Mouse (Mus musculus): ENCODE results near the gene Cacna2d2. TPM values are rescaled to one million over a fixed set of nuclear protein-coding genes. Genes with fewer than 3 reads are reported as not detected.

The Cacna2d2 gene
- total RNA-seq, 2 experiments from 2014 or later: 24.1 to 34.7 TPM

- no peak overlapping the region for H3K4me3 ChIP-seq
- DNase-seq (ENCODE audit: extremely low spot score in 1 of 2, low spot score in 2 of 2): no peak
- H3K27ac ChIP-seq: no peak overlapping the region
- intact Hi-C loops (cut with DNase I): no loop called here
- no peak for TF ChIP-seq CTCF (IDR thresholded peaks at IDR 0.05)
Observed at GRCm38 (mm10) chr9:107375451-107375850, 24.0 kb upstream of the Cacna2d2 start.

GRCm38 (mm10) chr9:107377961-107378512, 21.4 kb upstream of the Cacna2d2 start:
- Histone ChIP-seq H3K4me3 (peak overlapping the region; percentile 42), H3K27ac (no peak overlapping the region)
- intact Hi-C loops (cut with DNase I): no loop called here
- DNase-seq (ENCODE audit: extremely low spot score in 1 of 2, low spot score in 2 of 2): peak; percentile 22 to 33
- no peak; the same call in none of the 2 replicates for TF ChIP-seq CTCF (IDR thresholded peaks at IDR 0.05)

GRCm38 (mm10) chr9:107381723-107382122, 17.7 kb upstream of the Cacna2d2 start:
- no peak for TF ChIP-seq CTCF (IDR thresholded peaks at IDR 0.05)
- Histone ChIP-seq H3K27ac (no peak overlapping the region), H3K4me3 (no peak overlapping the region)
- no peak for DNase-seq (ENCODE audit: extremely low spot score in 1 of 2, low spot score in 2 of 2)
- intact Hi-C loops (cut with DNase I): no loop called here

DNA sequence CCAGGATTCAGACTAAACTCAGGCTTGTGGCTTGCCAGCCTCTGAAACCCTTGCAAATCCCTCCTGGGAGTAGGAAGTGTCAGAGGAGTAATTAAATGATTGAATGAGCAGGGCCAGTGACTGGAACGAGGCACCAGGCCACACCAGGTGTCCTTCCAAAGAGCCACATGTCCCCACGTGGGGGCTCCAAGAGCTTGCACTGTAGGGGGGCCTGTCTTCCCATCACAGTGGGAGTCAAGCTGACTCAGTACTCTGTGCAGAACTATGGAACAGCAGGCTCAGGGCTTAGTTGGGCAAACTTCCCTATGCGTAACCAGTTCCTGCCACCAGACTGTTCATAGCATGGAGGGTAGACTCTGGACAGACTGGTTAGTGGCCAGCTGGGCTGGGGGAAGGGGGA, 15.0 kb upstream of the Cacna2d2 start:
- no peak for DNase-seq (ENCODE audit: extremely low spot score in 1 of 2, low spot score in 2 of 2)
- Histone ChIP-seq H3K27ac (no peak overlapping the region), H3K4me3 (no peak overlapping the region)
- TF ChIP-seq CTCF (IDR thresholded peaks at IDR 0.05): no peak
- intact Hi-C loops (cut with DNase I): no loop called here

- Histone ChIP-seq H3K27ac (no peak overlapping the region), H3K4me3 (no peak overlapping the region)
- DNase-seq (ENCODE audit: extremely low spot score in 1 of 2, low spot score in 2 of 2): no peak
- peak; percentile 54 for TF ChIP-seq CTCF (IDR thresholded peaks at IDR 0.05)
- intact Hi-C loops (cut with DNase I): no loop called here
Observed at GRCm38 (mm10) chr9:107386722-107387121, 12.7 kb upstream of the Cacna2d2 start.

- intact Hi-C loops (cut with DNase I): no loop called here
- Histone ChIP-seq H3K4me3 (no peak overlapping the region), H3K27ac (no peak overlapping the region)
- DNase-seq (ENCODE audit: extremely low spot score in 1 of 2, low spot score in 2 of 2): no peak
- TF ChIP-seq CTCF (IDR thresholded peaks at IDR 0.05): no peak
Observed at GRCm38 (mm10) chr9:107387708-107388107, 11.7 kb upstream of the Cacna2d2 start.

DNA sequence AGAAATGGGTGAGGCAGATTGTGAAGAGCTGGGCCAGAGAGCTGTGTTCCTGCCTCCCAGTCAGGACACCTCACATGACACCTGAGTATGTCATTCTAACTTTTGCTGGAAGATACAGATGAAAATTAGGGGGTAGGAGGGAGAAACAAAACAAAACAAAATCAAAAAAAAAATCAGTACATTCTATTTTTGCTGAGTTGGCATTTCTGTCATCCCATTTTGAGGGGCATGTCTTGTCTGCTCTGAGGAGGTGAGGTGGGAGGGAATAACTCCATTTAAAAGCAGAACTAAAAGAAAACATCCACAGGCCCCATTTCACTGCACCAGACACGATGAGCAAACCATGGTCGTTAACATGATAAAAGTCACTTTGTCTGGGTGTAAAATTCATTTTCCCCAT, 11.1 kb upstream of the Cacna2d2 start:
- Histone ChIP-seq H3K27ac (no peak overlapping the region), H3K4me3 (no peak overlapping the region)
- DNase-seq (ENCODE audit: extremely low spot score in 1 of 2, low spot score in 2 of 2): no peak
- no peak for TF ChIP-seq CTCF (IDR thresholded peaks at IDR 0.05)
- intact Hi-C loops (cut with DNase I): no loop called here

DNA sequence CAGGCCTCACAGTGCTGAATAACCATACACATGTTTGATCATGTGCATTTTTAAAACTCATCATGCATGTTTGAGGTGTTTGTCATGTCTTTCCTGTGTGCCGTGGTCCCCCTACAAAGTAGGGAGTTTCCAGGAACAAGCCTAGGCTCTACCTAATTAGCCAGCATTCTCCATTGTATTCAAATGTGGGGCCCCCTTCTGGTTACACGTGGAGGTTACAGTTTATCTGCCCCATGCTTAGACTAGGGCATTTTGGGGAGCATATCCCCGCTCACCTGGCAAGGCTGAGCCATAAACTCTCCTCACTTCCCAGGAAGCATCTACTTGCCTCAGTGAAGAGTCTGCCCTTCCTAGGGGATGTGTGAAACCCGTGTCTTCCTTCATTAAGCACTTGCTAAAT, 3.0 kb upstream of the Cacna2d2 start:
- peak; percentile 35 for TF ChIP-seq CTCF (IDR thresholded peaks at IDR 0.05)
- Histone ChIP-seq H3K4me3 (no peak overlapping the region), H3K27ac (no peak overlapping the region)
- intact Hi-C loops (cut with DNase I): no loop called here
- no peak for DNase-seq (ENCODE audit: extremely low spot score in 1 of 2, low spot score in 2 of 2)

- intact Hi-C loops (cut with DNase I): no loop called here
- no peak overlapping the region for H3K27ac ChIP-seq
- no peak for DNase-seq (ENCODE audit: extremely low spot score in 1 of 2, low spot score in 2 of 2)
- no peak for TF ChIP-seq CTCF (IDR thresholded peaks at IDR 0.05)
- H3K4me3 ChIP-seq: no peak overlapping the region
Observed at GRCm38 (mm10) chr9:107398968-107399367, 444 bp upstream of the Cacna2d2 start.

DNA sequence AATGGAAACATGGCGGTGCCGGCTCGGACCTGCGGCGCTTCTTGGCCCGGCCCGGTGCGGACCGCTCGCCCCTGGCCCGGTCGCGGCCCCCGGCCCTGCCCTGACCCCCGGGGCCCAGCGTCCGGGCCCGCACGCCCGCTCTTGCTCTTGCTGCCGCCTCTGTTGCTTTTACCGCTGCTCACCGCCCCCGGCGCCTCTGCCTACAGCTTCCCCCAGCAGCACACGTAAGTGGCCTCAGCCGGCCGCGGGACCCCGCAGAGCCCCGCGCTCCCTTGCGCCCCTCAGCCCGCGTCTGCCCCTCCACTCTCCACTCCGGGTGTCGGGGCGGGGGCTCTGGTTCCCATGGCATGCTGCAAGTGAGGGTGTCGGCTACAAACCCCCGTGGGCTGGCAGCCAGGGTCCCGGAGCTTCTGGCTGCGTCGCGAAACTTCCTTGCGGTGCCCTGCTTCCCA, 674 bp downstream of the Cacna2d2 start:
- TF ChIP-seq CTCF (IDR thresholded peaks at IDR 0.05): no peak
- DNase-seq (ENCODE audit: extremely low spot score in 1 of 2, low spot score in 2 of 2): peak in 1 of 2 experiments; percentile 15
- intact Hi-C loops (cut with DNase I): loop anchor here (5.0 kb wide), 1 partner anchor 47 kb away; no protein-coding TSS in a partner anchor
- Histone ChIP-seq H3K27ac (no peak overlapping the region), H3K4me3 (peak overlapping the region; percentile 59)

- no peak overlapping the region for H3K27ac ChIP-seq
- peak overlapping the region; percentile 59 for H3K4me3 ChIP-seq
- DNase-seq (ENCODE audit: extremely low spot score in 1 of 2, low spot score in 2 of 2): no peak
- no peak for TF ChIP-seq CTCF (IDR thresholded peaks at IDR 0.05)
- intact Hi-C loops (cut with DNase I): loop anchor here (5.0 kb wide), 1 partner anchor 47 kb away; no protein-coding TSS in a partner anchor
Observed at GRCm38 (mm10) chr9:107400666-107401285, 1.4 kb downstream of the Cacna2d2 start.

DNA sequence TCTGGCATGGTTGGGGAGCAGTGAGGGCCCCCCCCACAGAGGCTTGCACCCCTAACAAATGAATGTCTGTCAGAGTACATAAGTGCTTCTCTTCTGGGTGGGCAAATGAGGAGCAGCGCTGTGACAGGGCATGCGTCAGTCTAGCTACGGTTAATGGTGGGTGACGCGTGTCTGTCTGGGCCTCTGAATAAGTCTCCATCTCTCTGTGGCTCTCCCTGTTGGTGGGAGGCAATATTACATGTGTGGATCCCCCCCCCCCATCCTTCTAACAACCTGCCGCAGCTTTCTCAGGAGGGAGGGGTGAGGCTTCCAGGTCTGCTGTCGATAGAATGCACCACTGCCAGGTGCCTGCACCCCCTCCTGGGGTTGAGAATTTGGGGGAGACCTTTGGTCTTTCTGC, 3.7 kb downstream of the Cacna2d2 start:
- intact Hi-C loops (cut with DNase I): loop anchor here (5.0 kb wide), 1 partner anchor 44 kb away; no protein-coding TSS in a partner anchor
- no peak; the same call in 1 of the 2 replicates for TF ChIP-seq CTCF (IDR thresholded peaks at IDR 0.05)
- H3K27ac ChIP-seq: no peak overlapping the region
- H3K4me3 ChIP-seq: no peak overlapping the region
- no peak for DNase-seq (ENCODE audit: extremely low spot score in 1 of 2, low spot score in 2 of 2)

- TF ChIP-seq CTCF (IDR thresholded peaks at IDR 0.05): no peak
- no peak overlapping the region for H3K27ac ChIP-seq
- no peak for DNase-seq (ENCODE audit: extremely low spot score in 1 of 2, low spot score in 2 of 2)
- no peak overlapping the region for H3K4me3 ChIP-seq
- intact Hi-C loops (cut with DNase I): no loop called here
Observed at GRCm38 (mm10) chr9:107409449-107409848, 10.0 kb downstream of the Cacna2d2 start.

All from left cerebral cortex, adult 2 months (tissue).